Mouse (Mus musculus) kidney, postnatal 10 days (tissue): ENCODE measurements around the gene Col6a2.

ENCODE experiments used
- DNase-seq: peaks from one replicate; pipeline ENCODE4 v3.0.0; 2021; ENCODE audit warnings: mixed read lengths

Gene Col6a2

GRCm38 (mm10) chr10:76622928-76623680, at the start of gene Col6a2:
Gene Col6a2 (minus strand): TSS chr10:76623630.
- peak; percentile 95 for DNase-seq

DNA sequence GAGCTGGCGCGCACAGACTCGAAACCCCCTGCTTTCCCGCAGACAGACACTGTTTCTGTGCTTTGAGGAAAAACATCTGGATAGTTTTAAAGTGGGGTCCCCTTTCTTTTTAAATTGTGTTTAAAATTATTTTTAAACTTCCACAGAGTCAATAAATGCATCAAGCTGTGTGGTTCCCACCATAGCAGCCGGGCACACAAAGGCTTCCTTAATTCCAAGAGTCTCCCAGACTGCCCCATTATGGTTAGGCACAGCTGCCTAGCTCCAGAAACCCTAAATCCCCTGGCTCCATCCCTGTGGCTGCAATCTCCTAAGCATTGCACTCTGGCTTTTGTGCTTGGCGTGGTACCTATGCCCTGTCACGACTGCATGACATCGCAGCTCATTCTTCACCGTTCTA, 48.5 kb upstream of the Col6a2 start:
- peak; percentile 2 for DNase-seq

GRCm38 (mm10) chr10:76668947-76669284, 45.5 kb upstream of the Col6a2 start:
- DNase-seq = peak; percentile 73

DNA sequence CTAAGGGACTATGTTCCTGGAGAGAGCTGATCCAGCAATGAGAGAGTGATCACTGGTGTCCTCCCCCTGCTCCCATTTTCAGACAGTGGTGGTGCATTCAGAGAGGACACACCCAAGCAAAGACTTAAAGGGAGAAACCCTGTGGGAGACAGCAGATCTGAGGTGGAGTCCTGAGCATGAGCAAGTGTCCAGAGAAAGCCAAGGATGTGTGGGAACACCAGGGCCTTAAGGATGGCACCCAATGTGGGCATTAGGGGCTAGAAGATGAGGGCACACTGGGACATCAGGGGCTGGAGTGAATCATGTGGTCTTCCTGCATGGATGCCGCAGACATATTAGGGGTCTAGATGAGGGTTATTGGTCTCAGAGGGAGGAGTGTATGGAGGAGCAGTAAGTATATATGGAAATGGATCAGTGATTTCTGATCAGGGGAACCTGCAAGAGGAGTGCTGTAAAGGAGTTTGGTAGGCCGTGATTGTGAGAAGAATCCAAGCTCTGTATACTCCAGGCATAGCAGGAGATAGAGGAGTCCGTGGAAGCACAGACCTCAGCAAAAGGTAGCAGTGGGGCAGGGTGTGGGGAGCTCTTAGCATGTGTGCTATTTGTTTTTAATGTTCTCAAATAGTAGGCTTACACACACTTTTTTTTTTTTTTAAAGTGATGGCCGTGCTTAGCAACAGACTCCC, 45.0 kb upstream of the Col6a2 start:
- no peak for DNase-seq

- DNase-seq = no peak
These were observed 43.9 kb upstream of the Col6a2 start for GRCm38 (mm10) chr10:76667197-76667805.

DNA sequence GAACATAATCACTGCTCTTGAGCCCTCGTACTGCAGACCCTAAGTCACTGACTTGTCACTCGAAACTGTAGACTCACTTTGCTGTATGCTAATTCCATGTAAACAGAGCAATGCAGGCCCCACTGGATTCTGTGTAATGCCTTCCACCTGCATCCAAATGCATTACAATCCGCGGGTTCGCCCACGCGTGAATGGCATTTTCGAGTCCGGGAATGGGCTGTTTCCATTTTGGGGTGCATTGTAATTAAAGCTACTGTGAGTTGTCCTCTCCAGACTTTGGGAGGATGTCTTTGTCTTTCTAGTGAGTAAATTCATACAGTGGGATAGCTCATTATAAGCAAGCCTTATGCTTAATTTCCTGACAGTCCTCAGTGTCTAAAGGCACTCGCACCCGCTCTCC, 42.1 kb upstream of the Col6a2 start:
- no peak for DNase-seq

DNA sequence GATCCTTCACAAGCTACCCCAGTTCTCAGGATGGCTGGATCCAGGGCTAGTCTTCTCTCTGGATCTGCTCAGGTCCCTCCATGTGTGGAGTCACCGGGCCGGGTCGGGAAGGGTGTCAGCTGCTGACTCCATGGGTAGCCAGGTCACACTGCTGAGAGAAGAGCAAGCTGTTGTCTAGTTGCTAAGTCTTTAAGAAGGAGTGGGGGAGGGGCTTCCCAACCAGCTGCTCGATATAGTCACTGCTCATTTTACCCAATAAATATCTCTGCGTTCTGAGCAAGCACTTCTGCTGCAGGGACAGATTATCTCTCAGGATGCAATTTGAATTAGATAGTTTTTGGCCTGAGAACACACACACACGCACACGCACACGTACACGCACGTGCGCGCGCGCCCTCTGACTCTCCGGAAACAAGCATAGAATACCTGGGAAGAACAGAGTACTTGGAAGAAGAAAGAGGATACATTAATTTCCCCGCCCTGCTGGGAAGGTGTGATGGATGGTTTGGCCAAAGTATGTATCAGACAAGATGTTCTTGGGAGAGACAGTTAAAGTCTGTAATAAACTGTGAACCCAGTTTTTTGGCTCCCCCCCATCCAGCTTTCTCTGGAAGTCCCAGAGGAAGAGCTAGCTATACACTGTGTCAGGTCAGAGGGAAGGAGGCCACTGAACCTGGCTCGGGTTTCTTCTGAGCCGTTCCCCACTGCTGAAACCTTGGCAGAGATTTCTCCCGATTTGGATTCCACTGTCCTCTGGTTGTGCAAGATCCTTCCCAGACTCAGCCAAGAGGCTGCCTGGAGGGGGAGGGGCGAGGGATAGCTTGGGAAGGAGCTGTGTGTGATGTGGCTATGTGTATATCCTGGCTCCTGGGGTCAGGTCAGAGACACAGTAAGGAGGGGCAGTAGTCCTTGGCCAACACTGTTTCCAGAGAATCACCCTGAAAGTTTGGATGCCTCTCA, 41.0 kb upstream of the Col6a2 start:
- DNase-seq = peak; percentile 83

DNA sequence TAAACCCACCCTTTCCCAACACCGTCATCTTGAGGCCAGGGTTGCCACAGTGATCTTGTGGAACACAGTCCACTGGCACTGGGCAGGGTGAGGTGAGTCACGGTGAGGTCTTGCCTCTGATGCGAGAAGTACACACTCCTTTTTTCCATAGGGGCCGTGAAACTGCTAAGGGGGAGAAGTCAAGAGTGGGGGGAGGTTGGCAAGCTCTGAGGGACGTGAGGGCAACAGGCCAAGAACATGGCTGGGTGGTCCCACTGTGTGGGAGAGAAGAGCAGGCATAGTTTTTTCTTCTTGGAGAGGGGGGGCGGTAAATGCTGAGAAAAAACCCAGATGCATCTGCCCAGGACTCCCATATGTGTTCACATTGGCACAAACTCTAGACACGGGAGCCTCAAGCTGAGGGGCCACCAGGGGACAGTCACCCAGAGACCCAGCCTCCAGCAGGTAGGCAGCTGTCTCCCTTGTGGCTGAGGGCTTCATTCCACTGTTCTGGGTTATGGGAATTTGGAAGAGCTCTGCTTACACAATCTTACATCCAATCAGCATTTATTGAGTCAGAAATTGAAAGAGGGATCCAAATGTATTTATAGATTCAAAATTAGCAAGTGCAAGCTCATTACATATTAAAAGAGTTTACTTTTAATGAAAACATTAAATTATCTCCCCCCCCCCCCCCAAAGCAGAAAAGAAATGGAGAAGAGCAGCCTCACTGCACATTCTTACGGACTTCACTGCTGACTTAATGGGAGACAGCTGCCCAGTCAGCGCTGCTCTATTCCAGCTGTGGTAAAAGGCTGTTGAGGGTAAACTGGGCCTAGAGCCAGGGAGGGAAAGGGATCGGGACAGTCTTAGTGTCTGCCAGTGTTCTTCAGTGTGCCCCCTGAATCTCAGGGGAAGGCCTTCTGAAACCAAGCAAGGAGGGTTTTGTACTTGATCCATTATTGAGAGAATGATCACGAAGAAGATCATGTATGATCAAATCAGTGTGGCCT, 30.2 kb upstream of the Col6a2 start:
- peak; percentile 55 for DNase-seq

- no peak for DNase-seq
These were observed 27.4 kb upstream of the Col6a2 start for GRCm38 (mm10) chr10:76650662-76651342.

- peak; percentile 10 for DNase-seq
These were observed 25.3 kb upstream of the Col6a2 start for GRCm38 (mm10) chr10:76648738-76649137.

DNA sequence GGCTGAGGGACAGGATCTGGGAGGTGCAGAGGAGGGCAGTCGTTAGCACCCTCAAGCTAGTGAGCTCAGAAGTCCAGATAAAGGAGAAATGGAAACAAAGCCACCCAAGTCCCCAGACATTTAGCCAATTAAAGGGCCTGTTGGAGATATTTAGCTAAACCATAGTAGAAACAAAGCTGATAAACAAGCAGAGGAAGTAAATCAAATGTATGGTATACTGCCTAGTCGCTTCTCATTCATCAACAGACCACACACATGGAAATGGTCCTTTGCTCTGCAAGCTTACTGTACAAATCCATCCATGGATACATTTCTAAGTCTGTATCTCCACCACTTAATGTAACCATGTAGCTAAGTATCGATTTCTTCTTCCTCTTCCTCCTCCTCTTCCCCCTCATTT, 24.0 kb upstream of the Col6a2 start:
- peak; percentile 4 for DNase-seq

- no peak for DNase-seq
These were observed 22.3 kb upstream of the Col6a2 start for GRCm38 (mm10) chr10:76645686-76646085.

- DNase-seq = no peak
These were observed 21.6 kb upstream of the Col6a2 start for GRCm38 (mm10) chr10:76645066-76645465.

- peak; percentile 65 for DNase-seq
These were observed 20.6 kb upstream of the Col6a2 start for GRCm38 (mm10) chr10:76643999-76644398.

GRCm38 (mm10) chr10:76643446-76643845, 20.0 kb upstream of the Col6a2 start:
- no peak for DNase-seq

- DNase-seq = peak; percentile 71
These were observed 19.4 kb upstream of the Col6a2 start for GRCm38 (mm10) chr10:76642628-76643434.

DNA sequence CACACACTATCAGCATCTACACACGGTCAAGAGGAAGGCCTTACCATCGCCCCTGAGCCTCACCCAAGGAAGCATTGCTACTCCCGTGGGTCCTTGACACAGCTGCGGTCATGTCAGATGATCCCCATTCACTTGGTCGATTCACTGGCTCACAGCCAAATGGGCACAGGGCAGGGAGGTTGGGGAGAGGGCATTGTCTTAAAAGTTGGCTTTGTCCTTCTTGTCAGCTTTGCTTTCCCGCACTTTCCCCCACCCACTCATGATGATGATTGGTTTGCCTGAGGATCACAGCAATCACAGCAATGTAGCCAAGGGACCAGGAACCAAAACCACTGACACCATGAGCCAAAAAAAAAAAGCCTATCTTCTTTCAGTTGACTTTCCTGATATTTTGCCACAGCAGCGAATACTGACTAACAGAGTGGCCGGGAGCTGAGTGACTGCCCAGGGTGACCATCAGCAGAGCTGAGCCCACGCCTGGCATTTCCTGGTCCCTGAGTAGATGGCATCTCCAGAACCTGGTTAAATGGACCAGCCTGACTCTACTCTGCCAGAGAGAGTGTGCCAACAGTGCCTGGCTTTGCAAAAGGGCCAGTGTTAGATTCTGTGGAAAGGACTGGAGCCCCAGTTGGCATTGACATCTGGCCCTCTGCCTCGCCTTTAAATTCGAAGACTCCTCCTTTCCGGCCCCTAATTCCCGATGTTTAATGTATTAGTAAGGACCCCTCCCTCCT, 18.6 kb upstream of the Col6a2 start:
- DNase-seq = no peak

GRCm38 (mm10) chr10:76639952-76640351, 16.5 kb upstream of the Col6a2 start:
- DNase-seq = no peak

DNA sequence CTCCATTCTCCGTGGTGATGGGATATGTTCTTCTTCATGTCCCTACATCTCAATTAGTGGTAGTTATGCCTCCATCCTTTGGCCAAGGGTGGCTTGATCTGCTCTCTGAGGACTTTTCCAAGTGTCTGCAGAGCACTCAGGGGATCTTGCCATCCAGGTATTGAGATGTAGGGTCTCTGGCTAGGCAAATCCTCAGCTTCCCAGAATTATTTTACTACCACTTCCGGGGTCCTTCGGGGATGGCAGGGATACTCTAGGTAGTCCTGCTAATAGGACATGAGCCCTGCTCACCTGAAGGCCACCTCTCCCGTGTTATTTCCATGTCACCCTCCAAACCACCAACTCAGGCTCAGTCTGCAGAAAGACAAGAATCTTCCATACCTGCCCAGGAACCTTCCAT, 13.2 kb upstream of the Col6a2 start:
- no peak for DNase-seq
